Mouse (Mus musculus): Measurements from ENCODE around the gene Foxp4. TPM values are rescaled to one million over a fixed set of nuclear protein-coding genes. Genes with fewer than 3 reads are reported as not detected.

The Foxp4 gene
- polyA plus RNA-seq, 1 experiment from 2014 or later = 34.5 TPM

- ATAC-seq (ENCODE audit: insufficient read depth, low FRiP score, low TSS enrichment) = no peak
- DNase-seq (ENCODE audit: low spot score) = peak; percentile 52
These were observed 1.3 kb downstream of the Foxp4 start for GRCm38 (mm10) chr17:47923011-47923677.

GRCm38 (mm10) chr17:47922579-47922978 lies 1.9 kb downstream of the Foxp4 start:
- ATAC-seq (ENCODE audit: insufficient read depth, low FRiP score, low TSS enrichment) = no peak
- Histone ChIP-seq H3K27ac (ENCODE audit: low read depth, low read length) (peak overlapping the region; percentile 34; the same call in 1 of the 2 replicates), H3K36me3 (ENCODE audit: control insufficient read depth, insufficient read depth, low read length) (no peaks in the 10 kb centered on the region), H3K4me2 (ENCODE audit: low read depth) (peak overlapping the region; percentile 93), H3K4me3 (ENCODE audit: low read depth, low read length) (peak overlapping the region; percentile 80), H3K9ac (ENCODE audit: low read length) (peak overlapping the region; percentile 93), H3K27me3 (ENCODE audit: control insufficient read depth, insufficient read depth, low read length) (no peaks in the 10 kb centered on the region), H3K4me1 (ENCODE audit: control insufficient read depth, insufficient read depth, low read length) (peaks cover 36% of the 10 kb centered on the region), H3K9me3 (ENCODE audit: control insufficient read depth, low read length) (no peaks in the 10 kb centered on the region)
- no peak for DNase-seq (ENCODE audit: low spot score)
- WGBS = under 1% methylated on average over 20 of the region's 24 CpGs

More at GRCm38 (mm10) chr17:47923011-47923677, 1.3 kb downstream of the Foxp4 start:
- Histone ChIP-seq H3K27me3 (ENCODE audit: control insufficient read depth, insufficient read depth, low read length) (no peaks in the 10 kb centered on the region), H3K4me2 (ENCODE audit: low read depth) (peak overlapping the region; percentile 93), H3K27ac (ENCODE audit: low read depth, low read length) (peak overlapping the region; percentile 94), H3K9me3 (ENCODE audit: control insufficient read depth, low read length) (no peaks in the 10 kb centered on the region), H3K4me1 (ENCODE audit: control insufficient read depth, insufficient read depth, low read length) (peaks cover 36% of the 10 kb centered on the region), H3K9ac (ENCODE audit: low read length) (peak overlapping the region; percentile 93), H3K36me3 (ENCODE audit: control insufficient read depth, insufficient read depth, low read length) (no peaks in the 10 kb centered on the region), H3K4me3 (ENCODE audit: low read depth, low read length) (peak overlapping the region; percentile 80)
- WGBS = under 1% methylated on average over 28 of the region's 28 CpGs

GRCm38 (mm10) chr17:47922116-47922515 lies 2.3 kb downstream of the Foxp4 start:
- Histone ChIP-seq H3K9me3 (ENCODE audit: control insufficient read depth, low read length) (no peaks in the 10 kb centered on the region), H3K4me1 (ENCODE audit: control insufficient read depth, insufficient read depth, low read length) (peaks cover 36% of the 10 kb centered on the region), H3K9ac (ENCODE audit: low read length) (peak overlapping the region; percentile 93), H3K4me2 (ENCODE audit: low read depth) (peak overlapping the region; percentile 93), H3K27me3 (ENCODE audit: control insufficient read depth, insufficient read depth, low read length) (no peaks in the 10 kb centered on the region), H3K4me3 (ENCODE audit: low read depth, low read length) (peak overlapping the region; percentile 80), H3K36me3 (ENCODE audit: control insufficient read depth, insufficient read depth, low read length) (no peaks in the 10 kb centered on the region), H3K27ac (ENCODE audit: low read depth, low read length) (no peak overlapping the region)
- WGBS = 1% methylated on average over 21 of the region's 21 CpGs
- DNase-seq (ENCODE audit: low spot score) (no peak), ATAC-seq (ENCODE audit: insufficient read depth, low FRiP score, low TSS enrichment) (no peak)

GRCm38 (mm10) chr17:47921136-47921665 lies 3.2 kb downstream of the Foxp4 start:
- Histone ChIP-seq H3K27me3 (ENCODE audit: control insufficient read depth, insufficient read depth, low read length) (no peaks in the 10 kb centered on the region), H3K9me3 (ENCODE audit: control insufficient read depth, low read length) (no peaks in the 10 kb centered on the region), H3K27ac (ENCODE audit: low read depth, low read length) (no peak overlapping the region), H3K4me2 (ENCODE audit: low read depth) (peak overlapping the region; percentile 93), H3K4me1 (ENCODE audit: control insufficient read depth, insufficient read depth, low read length) (peaks cover 36% of the 10 kb centered on the region), H3K36me3 (ENCODE audit: control insufficient read depth, insufficient read depth, low read length) (no peaks in the 10 kb centered on the region; the same call in 1 of the 2 replicates), H3K9ac (ENCODE audit: low read length) (peak overlapping the region; percentile 93; the same call in 1 of the 2 replicates), H3K4me3 (ENCODE audit: low read depth, low read length) (peak overlapping the region; percentile 80)
- DNase-seq (ENCODE audit: low spot score) (no peak), ATAC-seq (ENCODE audit: insufficient read depth, low FRiP score, low TSS enrichment) (no peak)
- 24% methylated on average over 4 of the region's 4 CpGs for WGBS

GRCm38 (mm10) chr17:47919826-47920225 lies 4.6 kb downstream of the Foxp4 start:
- H3K9me3 ChIP-seq (ENCODE audit: control insufficient read depth, low read length) = no peaks in the 10 kb centered on the region
- 25% methylated on average over 5 of the region's 5 CpGs for WGBS
- no peak overlapping the region for H3K27ac ChIP-seq (ENCODE audit: low read depth, low read length)
- no peak overlapping the region; the same call in 1 of the 2 replicates for H3K4me3 ChIP-seq (ENCODE audit: low read depth, low read length)
- H3K9ac ChIP-seq (ENCODE audit: low read length) = no peak overlapping the region
- peak overlapping the region; percentile 29 for H3K4me2 ChIP-seq (ENCODE audit: low read depth)
- no peak for DNase-seq (ENCODE audit: low spot score)
- ATAC-seq (ENCODE audit: insufficient read depth, low FRiP score, low TSS enrichment) = no peak
- peaks cover 35% of the 10 kb centered on the region for H3K4me1 ChIP-seq (ENCODE audit: control insufficient read depth, insufficient read depth, low read length)
- H3K36me3 ChIP-seq (ENCODE audit: control insufficient read depth, insufficient read depth, low read length) = no peaks in the 10 kb centered on the region; the same call in 1 of the 2 replicates
- no peaks in the 10 kb centered on the region for H3K27me3 ChIP-seq (ENCODE audit: control insufficient read depth, insufficient read depth, low read length)

GRCm38 (mm10) chr17:47917907-47918306 lies 6.5 kb downstream of the Foxp4 start:
- H3K9ac ChIP-seq (ENCODE audit: low read length) = no peak overlapping the region
- 83% methylated on average over 5 of the region's 5 CpGs for whole genome bisulfite sequencing
- ATAC-seq (ENCODE audit: insufficient read depth, low FRiP score, low TSS enrichment) = no peak
- no peak overlapping the region for H3K27ac ChIP-seq (ENCODE audit: low read depth, low read length)
- no peaks in the 10 kb centered on the region; the same call in 1 of the 2 replicates for H3K36me3 ChIP-seq (ENCODE audit: control insufficient read depth, insufficient read depth, low read length)
- DNase-seq (ENCODE audit: low spot score) = no peak
- no peaks in the 10 kb centered on the region for H3K27me3 ChIP-seq (ENCODE audit: control insufficient read depth, insufficient read depth, low read length)
- H3K4me1 ChIP-seq (ENCODE audit: control insufficient read depth, insufficient read depth, low read length) = peaks cover 37% of the 10 kb centered on the region
- H3K4me3 ChIP-seq (ENCODE audit: low read depth, low read length) = no peak overlapping the region
- no peaks in the 10 kb centered on the region for H3K9me3 ChIP-seq (ENCODE audit: control insufficient read depth, low read length)
- H3K4me2 ChIP-seq (ENCODE audit: low read depth) = no peak overlapping the region

GRCm38 (mm10) chr17:47917212-47917611 lies 7.2 kb downstream of the Foxp4 start:
- ATAC-seq (ENCODE audit: insufficient read depth, low FRiP score, low TSS enrichment) (no peak), DNase-seq (ENCODE audit: low spot score) (no peak)
- peaks cover 36% of the 10 kb centered on the region for H3K4me1 ChIP-seq (ENCODE audit: control insufficient read depth, insufficient read depth, low read length)
- no peak overlapping the region for H3K9ac ChIP-seq (ENCODE audit: low read length)
- H3K27ac ChIP-seq (ENCODE audit: low read depth, low read length) = no peak overlapping the region
- no peaks in the 10 kb centered on the region; the same call in 1 of the 2 replicates for H3K36me3 ChIP-seq (ENCODE audit: control insufficient read depth, insufficient read depth, low read length)
- H3K4me2 ChIP-seq (ENCODE audit: low read depth) = no peak overlapping the region
- no peaks in the 10 kb centered on the region for H3K9me3 ChIP-seq (ENCODE audit: control insufficient read depth, low read length)
- 75% methylated on average over 3 of the region's 3 CpGs for WGBS
- H3K27me3 ChIP-seq (ENCODE audit: control insufficient read depth, insufficient read depth, low read length) = no peaks in the 10 kb centered on the region
- H3K4me3 ChIP-seq (ENCODE audit: low read depth, low read length) = no peak overlapping the region

- Histone ChIP-seq H3K4me3 (ENCODE audit: low read depth, low read length) (no peak overlapping the region), H3K27ac (ENCODE audit: low read depth, low read length) (no peak overlapping the region), H3K27me3 (ENCODE audit: control insufficient read depth, insufficient read depth, low read length) (no peaks in the 10 kb centered on the region), H3K9me3 (ENCODE audit: control insufficient read depth, low read length) (no peaks in the 10 kb centered on the region), H3K4me2 (ENCODE audit: low read depth) (no peak overlapping the region), H3K36me3 (ENCODE audit: control insufficient read depth, insufficient read depth, low read length) (no peaks in the 10 kb centered on the region; the same call in 1 of the 2 replicates), H3K9ac (ENCODE audit: low read length) (no peak overlapping the region), H3K4me1 (ENCODE audit: control insufficient read depth, insufficient read depth, low read length) (peaks cover 23% of the 10 kb centered on the region)
- WGBS = 24% methylated on average over 9 of the region's 9 CpGs
- DNase-seq (ENCODE audit: low spot score) (no peak), ATAC-seq (ENCODE audit: insufficient read depth, low FRiP score, low TSS enrichment) (peak; percentile 63; the same call in 1 of the 2 replicates)
These were observed 9.7 kb downstream of the Foxp4 start for GRCm38 (mm10) chr17:47914676-47915219.
